Mouse (Mus musculus) MEL (cell line): ENCODE measurements at regions not wholly inside any gene's neighbourhood (a gene's known extent, or its start where the extent isn't known, plus 50 kb on each side); places are given as distances from the start of the nearest gene placed in this dataset.

Source experiments
- DNase-seq: peaks from one replicate; pipeline ENCODE4 v3.0.0; 2011; ENCODE audit warnings: low read depth, low spot score
- H3K27ac ChIP-seq: 2 replicates; pipeline ENCODE4 v1.5.1; 2012; ENCODE audit warnings: low read depth, mild to moderate bottlenecking, control low read depth, low read length, moderate library complexity; ENCODE audit not compliant: control insufficient read depth
- H3K27me3 ChIP-seq, 2 experiments: fragments of 150-350 bp in 1 of 2; sonication (generic) in 1 of 2; 2 replicates each; pipeline ENCODE4 v1.6.1; 2012; ENCODE audit warnings: low read length in 2 of 2, mild to moderate bottlenecking in 2 of 2, improper control_type of control experiment in 1 of 2, moderate library complexity in 1 of 2; ENCODE audit not compliant: insufficient read depth in 2 of 2, control insufficient read depth in 1 of 2
- H3K36me3 ChIP-seq, 2 experiments: 2 replicates each; pipeline ENCODE4 v1.6.1; 2012 to 2014; ENCODE audit warnings: low read length in 2 of 2, improper control_type of control experiment in 1 of 2, inconsistent platforms in 1 of 2, mild to moderate bottlenecking in 1 of 2; ENCODE audit not compliant: insufficient read depth in 2 of 2, control insufficient read depth in 1 of 2
- H3K4me1 ChIP-seq, 2 experiments: fragments of 150-350 bp in 1 of 2; sonication (generic) in 1 of 2; 2 replicates each; pipeline ENCODE4 v1.6.1; 2012; ENCODE audit warnings: low read length in 2 of 2, improper control_type of control experiment in 1 of 2, mild to moderate bottlenecking in 1 of 2; ENCODE audit not compliant: insufficient read depth in 2 of 2, control insufficient read depth in 1 of 2
- H3K4me3 ChIP-seq, 2 experiments: fragments of 150-350 bp in 1 of 2; sonication (generic) in 1 of 2; 2 replicates each; pipeline ENCODE4 v1.5.1; 2012; ENCODE audit warnings: low read depth in 2 of 2, low read length in 2 of 2, mild to moderate bottlenecking in 2 of 2, moderate library complexity in 2 of 2, control low read depth in 1 of 2, improper control_type of control experiment in 1 of 2; ENCODE audit not compliant: control insufficient read depth in 1 of 2, insufficient read depth in 1 of 2
- H3K79me2 ChIP-seq: 2 replicates; pipeline ENCODE4 v1.6.1; 2012; ENCODE audit warnings: mild to moderate bottlenecking, low read length, moderate library complexity; ENCODE audit not compliant: control insufficient read depth, poor library complexity, insufficient read depth
- H3K9ac ChIP-seq: 2 replicates; pipeline ENCODE4 v1.6.1; 2012; ENCODE audit warnings: low read depth, mild to moderate bottlenecking, control low read depth, low read length, moderate library complexity; ENCODE audit not compliant: control insufficient read depth, poor library complexity, severe bottlenecking
- H3K9me3 ChIP-seq: fragments of 150-350 bp; sonication (generic); replicated peaks from 2 replicates; pipeline ENCODE4 v1.6.1; 2012; ENCODE audit warnings: mild to moderate bottlenecking, low read length, improper control_type of control experiment, moderate library complexity; ENCODE audit not compliant: insufficient read depth
- CHD1 ChIP-seq: IDR thresholded peaks from 2 replicates; pipeline ENCODE4 v1.6.1; 2012; ENCODE audit warnings: low read depth, mild to moderate bottlenecking, inconsistent platforms, low read length, improper control_type of control experiment
- CHD2 ChIP-seq: IDR thresholded peaks from 2 replicates; pipeline ENCODE4 v1.6.1; 2011; ENCODE audit warnings: low read length, improper control_type of control experiment
- CTCF ChIP-seq, 3 experiments: IDR thresholded peaks in 2 of 3; conservative IDR thresholded peaks in 1 of 3; 2 replicates each; pipeline ENCODE4 v1.5.1; 2011 to 2012; ENCODE audit warnings: low read length in 3 of 3, low read depth in 2 of 3, mild to moderate bottlenecking in 2 of 3, improper control_type of control experiment in 1 of 3, inconsistent platforms in 1 of 3, mixed read lengths in 1 of 3, moderate library complexity in 1 of 3; ENCODE audit not compliant: control insufficient read depth in 1 of 3, insufficient read depth in 1 of 3, poor library complexity in 1 of 3, severe bottlenecking in 1 of 3
- E2F4 ChIP-seq: IDR thresholded peaks from 2 replicates; pipeline ENCODE4 v1.6.1; 2011; ENCODE audit warnings: low read depth, low read length, improper control_type of control experiment, borderline replicate concordance
- ELF1 ChIP-seq: IDR thresholded peaks from 2 replicates; pipeline ENCODE4 v1.6.1; 2014; ENCODE audit warnings: low read depth, mild to moderate bottlenecking, inconsistent platforms, low read length, improper control_type of control experiment, moderate library complexity
- ETS1 ChIP-seq: IDR thresholded peaks from 2 replicates; pipeline ENCODE4 v1.6.1; 2012; ENCODE audit warnings: low read depth, mild to moderate bottlenecking, inconsistent platforms, low read length, improper control_type of control experiment, moderate library complexity
- GABPA ChIP-seq: IDR thresholded peaks from 2 replicates; pipeline ENCODE4 v1.6.1; 2012; ENCODE audit warnings: low read depth, mild to moderate bottlenecking, inconsistent platforms, low read length, improper control_type of control experiment, moderate library complexity
- GATA1 ChIP-seq: IDR thresholded peaks from 2 replicates; pipeline ENCODE4 v1.6.1; 2011; ENCODE audit warnings: low read depth, low read length, improper control_type of control experiment
- JUND ChIP-seq: IDR thresholded peaks from 2 replicates; pipeline ENCODE4 v1.6.1; 2011; ENCODE audit warnings: low read depth, mild to moderate bottlenecking, improper control_type of control experiment, low read length
- KAT2A ChIP-seq: conservative IDR thresholded peaks from 2 replicates; pipeline ENCODE4 v1.6.1; 2012; ENCODE audit warnings: low read depth, low read length, improper control_type of control experiment, inconsistent platforms
- MAX ChIP-seq: IDR thresholded peaks from 2 replicates; pipeline ENCODE4 v1.6.1; 2011; ENCODE audit warnings: low read length, improper control_type of control experiment
- MAZ ChIP-seq: IDR thresholded peaks from 2 replicates; pipeline ENCODE4 v1.6.1; 2012; ENCODE audit warnings: low read depth, mild to moderate bottlenecking, inconsistent platforms, low read length, improper control_type of control experiment
- MXI1 ChIP-seq: IDR thresholded peaks from 2 replicates; pipeline ENCODE4 v1.6.1; 2011; ENCODE audit warnings: mild to moderate bottlenecking, low read depth, low read length, improper control_type of control experiment
- MYC ChIP-seq: IDR thresholded peaks from 2 replicates; pipeline ENCODE4 v1.6.1; 2011; ENCODE audit warnings: low read depth, mild to moderate bottlenecking, low read length, improper control_type of control experiment, moderate library complexity
- POLR2A ChIP-seq, 2 experiments: IDR thresholded peaks; 2 replicates each; pipeline ENCODE4 v1.6.1; 2011 to 2012; ENCODE audit warnings: low read length in 2 of 2, mild to moderate bottlenecking in 2 of 2, control low read depth in 1 of 2, improper control_type of control experiment in 1 of 2, low read depth in 1 of 2, moderate library complexity in 1 of 2; ENCODE audit not compliant: control insufficient read depth in 1 of 2, insufficient read depth in 1 of 2, poor library complexity in 1 of 2
- POLR2AphosphoS2 ChIP-seq: IDR thresholded peaks from 2 replicates; pipeline ENCODE4 v1.6.1; 2011; ENCODE audit warnings: low read length, improper control_type of control experiment
- POLR2AphosphoS5 ChIP-seq: IDR thresholded peaks from 2 replicates; pipeline ENCODE4 v1.6.1; 2012; ENCODE audit warnings: low read depth, borderline replicate concordance, mild to moderate bottlenecking, inconsistent platforms, low read length, moderate library complexity, mixed read lengths
- RAD21 ChIP-seq: IDR thresholded peaks from 2 replicates; pipeline ENCODE4 v1.6.1; 2011; ENCODE audit warnings: mild to moderate bottlenecking, low read depth, low read length, improper control_type of control experiment
- SIN3A ChIP-seq: IDR thresholded peaks from 2 replicates; pipeline ENCODE4 v1.6.1; 2012; ENCODE audit warnings: low read length, improper control_type of control experiment, inconsistent platforms
- SMC3 ChIP-seq: IDR thresholded peaks from 2 replicates; pipeline ENCODE4 v1.6.1; 2011; ENCODE audit warnings: low read depth, low read length, improper control_type of control experiment
- TBP ChIP-seq: IDR thresholded peaks from 2 replicates; pipeline ENCODE4 v1.8.0; 2011; ENCODE audit warnings: low read depth, low read length, improper control_type of control experiment
- TCF12 ChIP-seq: IDR thresholded peaks from 2 replicates; pipeline ENCODE4 v1.6.1; 2014; ENCODE audit warnings: low read depth, mild to moderate bottlenecking, inconsistent platforms, low read length, improper control_type of control experiment, moderate library complexity
- UBTF ChIP-seq: IDR thresholded peaks from 2 replicates; pipeline ENCODE4 v1.6.1; 2012; ENCODE audit warnings: low read depth, mild to moderate bottlenecking, inconsistent platforms, low read length, improper control_type of control experiment, moderate library complexity, borderline replicate concordance; ENCODE audit not compliant: insufficient read depth
- USF2 ChIP-seq, 2 experiments: IDR thresholded peaks; 2 replicates each; pipeline ENCODE4 v1.6.1; 2011 to 2012; ENCODE audit warnings: improper control_type of control experiment in 2 of 2, low read length in 2 of 2, borderline replicate concordance in 1 of 2, inconsistent platforms in 1 of 2, low read depth in 1 of 2, mild to moderate bottlenecking in 1 of 2; ENCODE audit not compliant: insufficient read depth in 1 of 2
- ZKSCAN1 ChIP-seq: IDR thresholded peaks from 2 replicates; pipeline ENCODE4 v1.6.1; 2012; ENCODE audit warnings: low read depth, mild to moderate bottlenecking, inconsistent platforms, low read length, improper control_type of control experiment, moderate library complexity
- ZMIZ1 ChIP-seq: IDR thresholded peaks from 2 replicates; pipeline ENCODE4 v1.6.1; 2012; ENCODE audit warnings: low read depth, mild to moderate bottlenecking, inconsistent platforms, low read length, improper control_type of control experiment, moderate library complexity
- ZNF384 ChIP-seq: IDR thresholded peaks from 2 replicates; pipeline ENCODE4 v1.6.1; 2012; ENCODE audit warnings: low read depth, mild to moderate bottlenecking, inconsistent platforms, low read length, improper control_type of control experiment

GRCm38 (mm10) chr8:30937449-30938075, 2490.9 kb upstream of the 5930422O12Rik start:
- no peaks in the 10 kb centered on the region for H3K36me3 ChIP-seq
- TF ChIP-seq POLR2AphosphoS5 (no peak), MXI1 (no peak), SMC3 (no peak), ELF1 (no peak), MAX (no peak), TCF12 (no peak), TBP (no peak), ZMIZ1 (no peak), ETS1 (no peak)
- H3K4me3 ChIP-seq = no peak overlapping the region
- no peaks in the 10 kb centered on the region for H3K9me3 ChIP-seq
- no peak overlapping the region for H3K27ac ChIP-seq
- H3K9ac ChIP-seq = no peak overlapping the region
- H3K4me1 ChIP-seq = no peaks in the 10 kb centered on the region
- no peak for DNase-seq
- no peaks in the 10 kb centered on the region for H3K79me2 ChIP-seq
- H3K27me3 ChIP-seq = no peaks in the 10 kb centered on the region

DNA sequence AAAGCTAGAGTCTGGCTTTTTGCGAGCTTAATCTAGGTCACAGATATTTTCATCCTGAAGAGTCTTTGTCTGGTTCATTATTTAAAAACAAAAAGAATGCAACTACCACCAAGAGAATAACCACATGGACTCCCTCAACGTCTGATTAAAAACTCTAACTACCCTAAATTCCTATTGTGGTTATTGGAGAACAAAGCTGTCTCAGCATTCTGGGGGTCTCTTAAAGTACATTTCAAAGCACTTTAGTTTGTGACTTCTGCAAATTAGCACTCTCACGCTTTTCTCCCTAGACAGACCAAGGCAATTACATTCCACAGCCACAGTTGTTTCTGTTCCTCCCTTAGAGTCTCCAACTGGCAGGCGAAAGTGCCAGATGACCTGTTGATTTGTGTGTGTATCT, 2487.6 kb upstream of the 5930422O12Rik start:
- Histone ChIP-seq H3K79me2 (no peaks in the 10 kb centered on the region), H3K4me1 (no peaks in the 10 kb centered on the region), H3K36me3 (no peaks in the 10 kb centered on the region), H3K4me3 (no peak overlapping the region), H3K27ac (no peak overlapping the region), H3K27me3 (no peaks in the 10 kb centered on the region), H3K9me3 (no peaks in the 10 kb centered on the region), H3K9ac (no peak overlapping the region)
- TF ChIP-seq SIN3A (no peak), GATA1 (no peak), CHD1 (no peak), JUND (no peak), CHD2 (no peak), MXI1 (no peak), MYC (no peak)
- DNase-seq = no peak

GRCm38 (mm10) chr8:30941511-30942175, 2486.9 kb upstream of the 5930422O12Rik start:
- no peaks in the 10 kb centered on the region for H3K36me3 ChIP-seq
- H3K4me1 ChIP-seq = no peaks in the 10 kb centered on the region
- H3K4me3 ChIP-seq = no peak overlapping the region
- DNase-seq = no peak
- no peaks in the 10 kb centered on the region for H3K9me3 ChIP-seq
- no peak overlapping the region for H3K9ac ChIP-seq
- no peak for TF ChIP-seq POLR2AphosphoS2
- TF ChIP-seq POLR2A (IDR thresholded peaks at IDR 0.05; ENCODE audit: control insufficient read depth in 1 of 2, insufficient read depth in 1 of 2, low read depth in 1 of 2, low read length in 2 of 2, poor library complexity in 1 of 2) = no peak
- no peak for TF ChIP-seq E2F4
- no peak for TF ChIP-seq USF2 (IDR thresholded peaks at IDR 0.05; ENCODE audit: borderline replicate concordance in 1 of 2, insufficient read depth in 1 of 2, low read depth in 1 of 2, low read length in 2 of 2)
- TF ChIP-seq ZNF384 = no peak
- no peak for TF ChIP-seq ZKSCAN1
- no peak for TF ChIP-seq MAZ
- no peak for TF ChIP-seq UBTF
- no peak for TF ChIP-seq GABPA
- TF ChIP-seq RAD21 = no peak
- no peak for TF ChIP-seq CHD1
- TF ChIP-seq POLR2AphosphoS5 = no peak
- TF ChIP-seq KAT2A = no peak
- TF ChIP-seq CTCF (IDR thresholded peaks at IDR 0.05 in 2 of 3, conservative IDR thresholded peaks at IDR 0.05 in 1 of 3; ENCODE audit: control insufficient read depth in 1 of 3, insufficient read depth in 1 of 3, low read depth in 2 of 3, low read length in 3 of 3, poor library complexity in 1 of 3, severe bottlenecking in 1 of 3) = no peak
- no peaks in the 10 kb centered on the region for H3K27me3 ChIP-seq
- no peak overlapping the region for H3K27ac ChIP-seq
- no peaks in the 10 kb centered on the region for H3K79me2 ChIP-seq
